Comparison of ENCODE assay signal across 20 mouse cellular contexts in the genomic region with DNA sequence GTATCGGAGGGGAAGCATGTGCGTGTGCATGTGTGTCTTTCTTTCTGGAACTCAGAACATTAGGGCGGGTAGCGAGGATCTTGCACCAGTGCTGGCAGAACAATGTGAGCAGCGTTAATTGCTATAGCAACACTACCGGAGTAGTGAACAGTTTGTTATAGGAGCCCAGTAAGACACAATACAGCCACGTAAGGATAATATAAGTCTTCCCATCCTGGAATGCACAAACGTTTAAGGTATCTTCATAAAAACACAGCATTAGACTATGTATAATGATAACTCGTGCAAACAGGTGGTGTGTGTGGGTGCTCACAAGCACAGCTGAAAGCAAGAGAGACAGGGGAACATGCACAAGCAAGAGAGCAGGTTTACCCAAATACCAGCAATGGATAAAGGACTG. TPM values are rescaled to one million over a fixed set of nuclear protein-coding genes. Genes with fewer than 3 reads are reported as not detected.
A peak's percentile ranks its signal among the peaks of the same experiment; 100 is the strongest.
DNase-seq lines count a peak whose midpoint lies in the region; TF ChIP-seq lines count a peak whose summit lies in the region.
"Had no signal": no experiment of that assay in that cellular context is flagged by ENCODE, and none has a peak within 500 bp of the region (broad histone marks: within the 10 kb centered on the region; RNA-seq: fewer than 3 reads in every experiment).

No protein-coding gene starts in this region.

- no peak overlapping the region for H3K4me3 ChIP-seq in layer of hippocampus, adult 2 months
- H3K4me3 ChIP-seq: embryonic facial prominence, embryonic 13.5 days; embryonic facial prominence, embryonic 15.5 days; erythroblast, embryonic 14.5 days; forebrain, embryonic 10.5 days; forebrain, embryonic 12.5 days had no signal

- H3K27ac ChIP-seq in layer of hippocampus, adult 2 months = peak overlapping the region; percentile 77
- H3K27ac ChIP-seq: embryonic facial prominence, embryonic 13.5 days; embryonic facial prominence, embryonic 15.5 days; forebrain, embryonic 10.5 days; forebrain, embryonic 12.5 days had no signal

- DNase-seq in brain, adult 2 months (ENCODE audit: low read depth, low spot score) = peak; percentile 40
- DNase-seq in layer of hippocampus, adult 2 months (ENCODE audit: low spot score in 2 of 2) = peak; percentile 28 to 37
- DNase-seq in layer of hippocampus, adult 9-11 months = peak; percentile 52
- no peak for DNase-seq in cerebellum, postnatal 25 days
- DNase-seq in urinary bladder, adult 2 months (ENCODE audit: low spot score) = no peak
- no peak for DNase-seq in ovary, postnatal 14 days (ENCODE audit: low spot score)
- DNase-seq: adrenal gland, adult 8-10 months; adrenal gland, postnatal 14 days; adrenal gland, postnatal 36 days; cerebellum, adult 11 months; cerebellum, adult 18-20 months; cerebellum, adult 8-10 months; cerebellum, adult 9-11 months; cerebellum, postnatal 14 days; embryo, embryonic 11 days had no signal

- TF ChIP-seq CTCF in layer of hippocampus, adult 2 months (conservative IDR thresholded peaks at IDR 0.05) = no peak

RNA-seq across cellular contexts. Expression of a gene that starts 16.4 kb away (rescaled TPM):
- 10 to 100 TPM; 25.7 to 29.8 TPM for total RNA-seq in layer of hippocampus, adult 2 months (2021)
- polyA plus RNA-seq in urinary bladder, adult 2 months (2012; rRNA removed) = 10.1 and 12.8 TPM in 2 replicates

Comparison
In these comparisons a context has a peak if more than half of its experiments do, and no peak if none do; other contexts are left out.
1. DNase-seq: peak in brain, adult 2 months (single experiment), layer of hippocampus, adult 2 months (2 of 2) and layer of hippocampus, adult 9-11 months (single experiment); none in cerebellum, postnatal 25 days (0 of 2), urinary bladder, adult 2 months (single experiment) and ovary, postnatal 14 days (single experiment).